Mouse (Mus musculus) layer of hippocampus, adult 8-10 months (tissue): ENCODE measurements at regions not wholly inside any gene's neighbourhood (a gene's known extent, or its start where the extent isn't known, plus 50 kb on each side); places are given as distances from the start of the nearest gene placed in this dataset.

ENCODE experiments used
- DNase-seq, 2 experiments: peaks; one replicate each; pipeline ENCODE4 v3.0.0; 2022; ENCODE audit warnings: low spot score in 2 of 2

DNA sequence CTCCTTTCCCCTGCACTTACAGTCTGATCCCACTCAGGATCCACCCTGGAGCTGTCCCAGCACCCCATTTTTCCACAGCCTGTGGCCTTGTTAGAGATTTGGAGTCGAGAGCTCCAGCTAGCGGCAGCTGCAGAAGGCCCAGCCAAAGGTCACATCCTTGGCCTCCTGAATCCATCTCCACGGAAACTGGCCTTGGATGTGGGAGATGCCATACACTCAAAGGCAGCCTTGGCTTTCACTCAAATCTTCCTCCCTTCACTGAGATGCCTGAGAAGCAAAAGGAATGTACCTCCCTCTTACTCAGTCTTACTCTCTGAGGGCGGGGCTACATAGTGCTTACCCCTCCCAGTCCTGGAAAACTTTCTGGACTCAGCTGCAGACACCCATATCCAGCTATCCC lies 56.2 kb upstream of the Ky start:
- DNase-seq = no peak

- DNase-seq = no peak
Measured at GRCm38 (mm10) chr9:102446066-102446465, 59.5 kb upstream of the Ky start.

GRCm38 (mm10) chr9:102442198-102442842 lies 63.2 kb upstream of the Ky start:
- DNase-seq = peak; percentile 15 to 27

DNA sequence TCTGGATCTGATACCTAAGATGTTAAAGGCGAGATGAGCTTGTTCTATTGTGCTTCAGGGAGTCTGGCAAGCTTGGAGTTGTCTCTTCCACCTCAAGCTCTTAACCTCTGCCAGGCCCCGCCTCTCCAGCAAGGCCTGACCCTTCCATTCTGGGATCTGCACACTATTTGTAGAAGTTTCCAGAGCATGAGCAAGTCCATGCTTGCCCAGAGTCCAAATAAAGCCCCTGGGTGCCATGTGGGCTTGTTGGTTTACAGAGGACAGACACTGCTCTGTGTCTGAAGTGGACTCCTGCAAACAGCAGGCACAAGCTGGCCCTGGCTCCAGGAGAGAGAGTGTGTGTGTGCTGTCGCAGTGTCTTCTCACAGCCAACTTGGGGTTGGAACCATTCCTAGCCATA lies 67.9 kb upstream of the Ky start:
- DNase-seq = no peak

- DNase-seq = no peak
Measured at GRCm38 (mm10) chr9:102436378-102436777, 69.2 kb upstream of the Ky start.

- DNase-seq = no peak
Measured at GRCm38 (mm10) chr9:102428031-102428430, 73.5 kb upstream of the Ephb1 start.

DNA sequence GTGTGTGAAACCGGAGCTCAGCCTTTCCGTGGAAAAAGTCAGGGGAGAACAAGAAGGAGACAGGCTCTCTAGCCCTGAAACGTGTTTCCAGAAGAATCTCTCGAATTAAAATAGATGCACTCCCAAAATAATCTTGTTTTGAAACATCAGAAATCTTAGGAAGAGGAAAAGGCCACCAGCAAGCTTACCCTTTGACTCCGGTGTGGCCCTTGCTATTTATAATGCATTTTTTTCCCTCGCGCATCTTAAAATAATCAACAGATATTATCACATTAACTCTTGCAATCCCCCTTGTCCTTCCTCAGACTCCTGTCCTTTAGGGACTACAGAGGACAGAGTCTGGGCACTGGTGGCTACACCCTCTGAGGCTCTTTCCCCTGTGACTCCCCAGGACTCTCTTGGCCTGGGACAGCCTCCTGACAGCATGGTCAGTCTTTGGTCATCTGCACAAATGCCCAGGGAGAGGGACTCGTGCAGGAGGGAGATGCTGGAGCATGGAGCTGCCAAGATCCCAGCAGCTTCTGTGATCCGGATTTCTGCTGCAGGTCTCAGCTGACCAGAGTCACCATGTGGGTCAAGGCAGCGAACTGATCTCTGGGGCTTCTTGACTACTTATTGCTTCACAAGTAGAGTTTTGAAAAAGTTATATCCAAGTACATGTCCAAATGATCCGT lies 70.3 kb upstream of the Ephb1 start:
- DNase-seq = no peak

- DNase-seq = no peak
Measured at GRCm38 (mm10) chr9:102423919-102424671, 69.6 kb upstream of the Ephb1 start.

DNA sequence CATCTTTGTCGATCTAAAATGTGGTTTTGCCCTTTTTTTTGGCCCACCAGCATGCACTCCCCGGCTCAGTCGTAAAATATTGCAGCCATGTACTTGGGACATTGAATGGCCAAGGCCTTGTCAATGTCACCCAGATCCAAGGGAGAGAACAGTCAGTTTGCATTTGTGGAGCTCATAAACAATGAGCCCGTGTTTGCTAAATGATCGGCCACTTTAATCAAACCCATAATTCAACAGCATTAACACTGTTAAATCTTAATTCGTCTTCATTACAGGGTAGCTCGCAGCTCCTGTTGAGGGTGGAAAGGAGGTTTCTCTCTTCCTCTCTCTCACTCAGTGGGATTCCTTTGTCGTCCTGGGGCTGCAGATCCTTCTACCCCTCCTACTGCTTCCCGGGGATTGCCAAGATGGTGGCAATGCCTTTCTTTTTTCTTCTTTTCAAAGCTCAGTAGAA lies 69.0 kb upstream of the Ephb1 start:
- DNase-seq = no peak

GRCm38 (mm10) chr9:102421826-102422225 lies 67.3 kb upstream of the Ephb1 start:
- no peak for DNase-seq

- no peak for DNase-seq
Measured at GRCm38 (mm10) chr9:102420196-102420595, 65.7 kb upstream of the Ephb1 start.

GRCm38 (mm10) chr9:102413631-102414030 lies 59.1 kb upstream of the Ephb1 start:
- no peak for DNase-seq

GRCm38 (mm10) chr9:102410666-102411065 lies 56.2 kb upstream of the Ephb1 start:
- DNase-seq = no peak

GRCm38 (mm10) chr9:102406017-102406416 lies 51.5 kb upstream of the Ephb1 start:
- no peak for DNase-seq
